Mouse (Mus musculus): Measurements from ENCODE around the gene Itpk1.

DNA sequence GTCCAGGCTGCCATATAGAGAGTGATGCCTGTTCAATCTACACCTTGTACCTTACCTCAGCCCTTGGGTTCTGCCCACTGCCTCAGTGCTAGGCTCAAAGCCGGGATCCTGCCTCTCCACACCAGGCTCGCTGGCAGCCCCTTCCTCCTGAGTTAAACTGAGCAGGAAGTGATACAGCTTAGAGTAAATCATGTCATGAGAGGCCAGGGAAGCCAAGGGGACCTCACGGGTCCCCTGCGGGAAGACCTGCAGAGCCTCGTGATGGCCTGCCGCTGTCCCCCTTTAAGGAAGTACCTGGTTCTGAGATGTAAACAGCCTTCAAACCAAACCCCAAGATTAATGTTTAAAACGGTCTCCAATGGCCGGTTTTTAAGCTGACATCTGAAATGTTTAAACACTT is 32.6 kb downstream of the Itpk1 start:
- TF ChIP-seq EP300 (IDR thresholded peaks at IDR 0.05; ENCODE audit: insufficient read depth, low read depth, low read length) (no peak), POLR2A (IDR thresholded peaks at IDR 0.05; ENCODE audit: insufficient read depth, low read length) (no peak), CTCF (IDR thresholded peaks at IDR 0.05; ENCODE audit: low read depth, low read length) (no peak)
